Mouse (Mus musculus) liver, postnatal 0 days (tissue): Measurements from ENCODE around the gene Inhbb.

Source experiments
- CTCF ChIP-seq: sonication (generic); IDR thresholded peaks from 2 replicates; pipeline ENCODE4 v1.5.1; 2016; ENCODE audit warnings: antibody characterized with exemption, low read depth
- EP300 ChIP-seq: IDR thresholded peaks from 2 replicates; pipeline ENCODE4 v1.6.1; 2016; ENCODE audit warnings: antibody characterized with exemption, low read depth, mild to moderate bottlenecking

GRCm38 (mm10) chr1:119419151-119420105, 2.6 kb downstream of the Inhbb start:
- TF ChIP-seq CTCF: no peak
- no peak for TF ChIP-seq EP300
